Mouse (Mus musculus) ES-E14 (cell line): Measurements from ENCODE around the gene Gna15.

ENCODE experiments used
- CHD2 ChIP-seq: IDR thresholded peaks from 2 replicates; pipeline ENCODE4 v1.6.1; 2014; ENCODE audit warnings: mild to moderate bottlenecking, low read depth, low read length, inconsistent platforms
- HCFC1 ChIP-seq: IDR thresholded peaks from 2 replicates; pipeline ENCODE4 v1.6.1; 2012; ENCODE audit warnings: low read length, inconsistent platforms, borderline replicate concordance; ENCODE audit not compliant: insufficient read depth
- MAFK ChIP-seq: IDR thresholded peaks from 2 replicates; pipeline ENCODE4 v1.6.1; 2014; ENCODE audit warnings: mild to moderate bottlenecking, low read depth, low read length, inconsistent platforms; ENCODE audit not compliant: insufficient read depth
- ZC3H11A ChIP-seq: IDR thresholded peaks from 2 replicates; pipeline ENCODE4 v1.6.1; 2012; ENCODE audit warnings: low read depth, mild to moderate bottlenecking, inconsistent platforms, low read length, borderline replicate concordance
- ZNF384 ChIP-seq: IDR thresholded peaks from 2 replicates; pipeline ENCODE4 v1.6.1; 2012; ENCODE audit warnings: low read depth, low read length, inconsistent platforms

DNA sequence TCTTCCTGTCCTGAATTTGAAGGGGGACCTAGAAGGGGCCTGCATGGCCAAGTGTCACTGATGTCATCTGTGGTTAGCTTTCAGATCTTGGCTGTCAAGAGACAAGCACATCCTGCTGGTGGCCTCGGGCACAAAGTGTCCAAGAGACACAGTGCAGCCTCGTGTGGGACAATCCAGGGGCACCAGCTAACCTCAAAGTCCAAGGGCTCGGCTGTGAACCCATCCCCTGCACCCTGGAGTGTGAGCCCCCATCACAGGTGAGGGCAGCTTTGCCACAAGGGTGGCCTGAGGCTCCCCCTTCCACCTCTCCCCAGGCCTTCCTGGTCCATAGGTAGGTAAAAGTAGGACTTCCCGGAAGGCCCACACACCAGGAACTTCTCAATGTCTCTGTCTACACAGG is 60.5 kb downstream of the Gna15 start:
- TF ChIP-seq ZC3H11A = no peak
- no peak for TF ChIP-seq MAFK
- no peak for TF ChIP-seq CHD2
- TF ChIP-seq ZNF384 = no peak
- no peak for TF ChIP-seq HCFC1
